Mouse (Mus musculus) heart, embryonic 10.5 days (tissue): ENCODE results near the gene Eml3. TPM values are rescaled to one million over a fixed set of nuclear protein-coding genes. Genes with fewer than 3 reads are reported as not detected.

Source experiments
- DNase-seq: peaks from one replicate; pipeline ENCODE4 v3.0.0-alpha.2; 2017; ENCODE audit warnings: low spot score
- H3K27ac ChIP-seq: fragments of 300-500 bp; sonication (generic); 2 replicates; pipeline ENCODE4 v1.5.1; 2016; ENCODE audit warnings: mild to moderate bottlenecking
- H3K27me3 ChIP-seq: fragments of 300-500 bp; sonication (generic); 2 replicates; pipeline ENCODE4 v1.6.1; 2016; ENCODE audit warnings: mild to moderate bottlenecking; ENCODE audit not compliant: poor library complexity, insufficient read depth, severe bottlenecking
- H3K36me3 ChIP-seq: fragments of 300-500 bp; sonication (generic); 2 replicates; pipeline ENCODE4 v1.6.1; 2016; ENCODE audit warnings: mild to moderate bottlenecking, moderate library complexity
- H3K4me1 ChIP-seq: fragments of 300-500 bp; sonication (generic); 2 replicates; pipeline ENCODE4 v1.6.1; 2016; ENCODE audit warnings: mild to moderate bottlenecking
- H3K4me3 ChIP-seq: fragments of 300-500 bp; sonication (generic); 2 replicates; pipeline ENCODE4 v1.5.1; 2016; ENCODE audit warnings: mild to moderate bottlenecking, moderate library complexity
- H3K9me3 ChIP-seq: fragments of 300-500 bp; sonication (generic); 2 replicates; pipeline ENCODE4 v1.6.1; 2016; ENCODE audit warnings: mild to moderate bottlenecking, moderate library complexity
- WGBS: fragments of 180-500 bp; shearing (Covaris S2); methylation state at CpG from one replicate; pipeline ENCODE4 v1.1.7; 2016; 5-methylcytosine and 5-hydroxymethylcytosine counted together
- polyA plus RNA-seq: library from polyadenylated mRNA; unstranded; fragments of >200 nt; fragmentation: Nextera tagmentation; extraction: Ambion mirVana; gene quantifications from 2 replicates; pipeline ENCODE4 v1.2.1, GENCODE M21; 2016

Gene Eml3
- polyA plus RNA-seq, 1 experiment from 2014 or later: 24.4 TPM

DNA sequence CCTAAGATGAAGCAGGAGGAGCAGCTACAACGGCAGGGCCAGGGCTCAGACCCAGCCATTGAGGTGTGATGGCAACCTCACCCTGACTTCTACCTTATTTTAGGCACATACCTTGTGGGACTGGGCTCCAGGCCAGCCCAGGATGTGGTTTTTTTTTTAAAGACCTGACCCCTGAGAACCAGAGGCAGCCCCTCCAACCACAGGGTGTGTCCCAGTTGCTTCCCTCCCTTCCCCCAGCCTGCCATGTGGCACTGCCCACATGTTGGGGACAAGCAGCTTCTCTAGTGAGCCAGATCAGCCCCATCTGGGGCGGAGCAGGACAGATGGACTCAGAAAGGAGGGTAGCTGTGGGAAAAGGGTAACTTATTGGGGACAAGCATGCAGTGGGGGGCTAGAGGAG lies 2.6 kb upstream of the Eml3 start:
- no peak for DNase-seq
- 83% methylated on average over 2 of the region's 2 CpGs for WGBS
- Histone ChIP-seq H3K27ac (no peak overlapping the region), H3K4me3 (no peak overlapping the region), H3K27me3 (no peaks in the 10 kb centered on the region), H3K9me3 (no peaks in the 10 kb centered on the region), H3K4me1 (peaks cover 19% of the 10 kb centered on the region), H3K36me3 (peaks cover 48% of the 10 kb centered on the region)

DNA sequence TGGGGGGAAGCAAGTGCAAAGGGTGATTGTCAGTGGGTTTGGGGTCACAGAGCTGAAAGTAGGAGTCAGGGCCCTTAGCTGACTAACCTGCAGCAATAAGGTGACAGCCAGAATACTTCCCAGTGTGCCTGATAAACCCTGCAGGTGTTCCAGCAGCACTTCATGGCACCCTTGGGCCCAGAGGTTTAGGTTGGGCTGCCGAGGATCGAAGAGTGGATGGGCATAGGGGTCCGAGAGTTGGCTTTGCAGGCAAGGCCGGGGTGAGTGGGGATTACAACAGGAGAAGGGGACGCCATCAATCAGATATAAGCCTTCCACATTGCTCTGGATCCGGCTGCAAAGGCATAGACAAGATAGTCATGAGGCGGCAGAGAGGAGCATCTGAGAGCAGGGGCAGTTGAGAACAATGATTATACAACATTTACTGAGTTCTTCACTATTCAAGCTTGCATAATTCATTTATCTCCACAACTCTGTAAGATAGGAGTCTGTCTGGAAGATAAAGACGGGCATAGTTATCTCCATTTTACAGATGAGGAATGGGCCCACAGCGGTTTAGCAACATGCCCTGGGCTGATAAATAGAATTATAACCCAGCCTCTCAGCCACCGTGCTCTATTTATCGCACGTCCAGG lies 1.3 kb upstream of the Eml3 start:
- Histone ChIP-seq H3K4me1 (peaks cover 18% of the 10 kb centered on the region), H3K27ac (peak overlapping the region; percentile 92; the same call in 1 of the 2 replicates), H3K27me3 (no peaks in the 10 kb centered on the region), H3K4me3 (no peak overlapping the region), H3K9me3 (no peaks in the 10 kb centered on the region), H3K36me3 (peaks cover 44% of the 10 kb centered on the region)
- no peak for DNase-seq
- WGBS: 84% methylated on average over 12 of the region's 12 CpGs

DNA sequence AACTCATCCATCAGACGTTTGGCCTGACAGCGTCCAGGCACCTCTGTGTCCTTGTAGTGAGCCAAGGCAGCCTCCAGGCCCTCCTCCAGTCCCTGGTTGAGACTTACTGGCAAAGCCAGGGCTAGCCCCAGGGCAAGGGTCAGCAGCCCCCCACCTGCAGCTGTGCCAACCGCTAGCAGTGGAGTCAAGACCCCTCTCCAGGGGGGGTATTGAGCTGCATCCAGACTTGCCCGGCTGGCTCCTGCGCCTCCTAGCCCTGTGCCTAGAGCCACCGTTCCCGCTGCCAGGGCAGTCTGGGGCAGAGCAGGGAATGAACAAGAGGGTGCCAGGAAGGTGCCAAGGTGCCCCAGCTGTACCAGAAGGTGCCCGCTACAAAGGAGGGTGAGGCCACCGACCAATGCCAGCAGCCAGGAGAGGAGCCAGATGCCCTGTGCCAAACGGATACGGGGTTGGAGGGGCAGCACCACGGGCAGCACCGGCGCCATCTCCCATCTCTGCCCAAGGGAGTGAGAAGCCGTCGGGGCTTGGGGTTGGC lies 596 bp upstream of the Eml3 start:
- peak overlapping the region; percentile 82 for H3K4me3 ChIP-seq
- no peak for DNase-seq
- H3K4me1 ChIP-seq: peaks cover 18% of the 10 kb centered on the region
- no peaks in the 10 kb centered on the region for H3K27me3 ChIP-seq
- 16% methylated on average over 16 of the region's 16 CpGs for WGBS
- peaks cover 46% of the 10 kb centered on the region for H3K36me3 ChIP-seq
- no peaks in the 10 kb centered on the region for H3K9me3 ChIP-seq
- H3K27ac ChIP-seq: peak overlapping the region; percentile 92

DNA sequence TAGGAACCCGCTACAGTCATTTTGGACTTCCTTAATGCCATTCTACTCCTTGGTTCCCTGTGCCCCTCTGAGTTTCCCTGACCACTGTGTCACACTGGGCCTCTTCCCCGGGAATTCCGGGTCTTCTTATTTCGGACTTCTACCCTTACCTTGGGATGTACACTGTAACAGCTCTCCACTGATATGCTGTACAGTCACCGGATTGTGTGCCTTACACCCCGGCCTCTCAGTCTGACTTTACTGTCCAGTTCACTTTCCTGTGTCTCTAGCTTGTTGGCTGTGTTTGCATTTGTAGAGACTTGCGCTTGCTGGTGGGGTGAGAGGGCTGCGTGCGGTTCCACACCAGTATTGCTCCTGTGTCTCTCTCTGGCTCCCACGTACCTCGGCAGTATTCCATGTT lies 765 bp downstream of the Eml3 start:
- Histone ChIP-seq H3K27me3 (no peaks in the 10 kb centered on the region), H3K9me3 (no peaks in the 10 kb centered on the region), H3K4me1 (peaks cover 18% of the 10 kb centered on the region), H3K27ac (peak overlapping the region; percentile 92), H3K4me3 (peak overlapping the region; percentile 82), H3K36me3 (peaks cover 60% of the 10 kb centered on the region)
- WGBS: 11% methylated on average over 11 of the region's 11 CpGs
- DNase-seq: no peak

DNA sequence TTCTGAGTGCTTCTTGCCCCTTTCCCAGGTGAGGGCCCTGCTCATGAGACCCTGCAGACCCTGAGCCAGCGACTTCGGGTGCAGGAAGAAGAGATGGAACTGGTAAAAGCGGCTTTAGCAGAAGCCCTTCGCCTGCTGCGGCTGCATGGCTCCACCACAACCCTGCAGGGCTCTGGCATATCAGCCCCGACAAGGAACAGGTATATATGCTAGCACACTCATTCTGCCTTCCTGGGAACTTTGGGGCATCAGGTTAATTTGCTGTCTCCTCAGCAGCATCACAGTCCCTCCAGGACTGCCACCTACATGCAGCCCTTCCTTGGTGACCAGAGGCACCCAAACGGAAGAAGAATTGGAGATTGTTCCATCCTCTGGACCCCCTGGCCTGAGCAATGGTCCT lies 1.4 kb downstream of the Eml3 start:
- WGBS: 85% methylated on average over 7 of the region's 7 CpGs
- Histone ChIP-seq H3K4me1 (peaks cover 18% of the 10 kb centered on the region), H3K27ac (peak overlapping the region; percentile 92; the same call in 1 of the 2 replicates), H3K36me3 (peaks cover 60% of the 10 kb centered on the region), H3K27me3 (no peaks in the 10 kb centered on the region), H3K4me3 (peak overlapping the region; percentile 82), H3K9me3 (no peaks in the 10 kb centered on the region)
- no peak for DNase-seq

DNA sequence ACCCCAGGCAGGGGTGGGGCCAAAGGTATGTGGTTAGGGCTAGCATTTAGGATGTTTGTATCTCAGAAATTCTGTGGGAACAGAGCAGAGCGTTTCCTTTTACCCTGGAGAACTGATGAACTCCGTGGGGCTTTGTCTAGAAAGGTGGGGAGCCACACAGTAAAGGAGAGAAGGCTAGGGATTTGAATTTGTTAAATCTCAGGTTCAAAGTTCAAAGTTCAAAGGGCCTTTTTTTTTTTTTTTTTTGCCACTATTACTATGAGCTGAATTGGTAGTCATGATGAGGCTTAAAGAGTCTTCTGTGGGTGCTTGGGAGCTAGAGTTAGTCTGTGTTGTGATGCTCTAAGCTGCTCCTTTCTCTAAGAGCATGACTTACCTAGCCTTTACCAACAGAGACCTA lies 7.4 kb downstream of the Eml3 start:
- no peak overlapping the region for H3K27ac ChIP-seq
- peaks cover 13% of the 10 kb centered on the region for H3K4me1 ChIP-seq
- DNase-seq: no peak
- H3K27me3 ChIP-seq: no peaks in the 10 kb centered on the region
- H3K36me3 ChIP-seq: peaks cover 64% of the 10 kb centered on the region
- 90% methylated on average over 2 of the region's 2 CpGs for WGBS
- H3K9me3 ChIP-seq: no peaks in the 10 kb centered on the region
- H3K4me3 ChIP-seq: no peak overlapping the region

DNA sequence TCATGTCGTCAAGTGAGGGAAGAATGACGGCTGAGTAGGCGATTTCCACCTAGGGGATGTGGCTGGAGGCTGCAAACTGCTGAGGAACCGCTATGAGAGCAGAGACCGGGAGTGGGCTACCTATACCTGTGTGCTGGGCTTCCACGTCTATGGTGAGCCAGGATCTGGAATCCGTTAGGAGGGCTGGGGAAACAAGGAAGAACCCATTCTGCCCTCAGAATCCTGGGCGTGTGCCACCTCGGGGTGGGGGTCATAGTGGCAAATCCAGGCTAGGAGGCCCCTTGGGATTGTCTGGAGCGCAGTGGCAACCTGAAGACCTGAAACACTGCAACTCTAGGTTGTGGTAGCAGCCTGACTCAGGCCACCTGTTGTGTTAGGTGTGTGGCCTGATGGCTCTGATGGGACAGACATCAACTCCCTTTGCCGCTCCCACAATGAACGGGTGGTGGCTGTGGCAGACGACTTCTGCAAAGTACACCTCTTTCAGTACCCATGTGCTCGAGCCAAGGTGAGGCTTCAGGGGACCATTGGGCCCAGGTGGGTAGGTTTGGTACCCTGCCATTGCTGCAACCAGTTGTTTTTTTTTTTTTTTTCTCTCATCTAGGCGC lies 11.3 kb downstream of the Eml3 start:
- no peak overlapping the region for H3K4me3 ChIP-seq
- WGBS: 85% methylated on average over 15 of the region's 15 CpGs
- peaks cover 54% of the 10 kb centered on the region for H3K36me3 ChIP-seq
- H3K4me1 ChIP-seq: peaks cover 26% of the 10 kb centered on the region
- no peaks in the 10 kb centered on the region for H3K27me3 ChIP-seq
- H3K9me3 ChIP-seq: no peaks in the 10 kb centered on the region
- DNase-seq: peak; percentile 73
- H3K27ac ChIP-seq: no peak overlapping the region

DNA sequence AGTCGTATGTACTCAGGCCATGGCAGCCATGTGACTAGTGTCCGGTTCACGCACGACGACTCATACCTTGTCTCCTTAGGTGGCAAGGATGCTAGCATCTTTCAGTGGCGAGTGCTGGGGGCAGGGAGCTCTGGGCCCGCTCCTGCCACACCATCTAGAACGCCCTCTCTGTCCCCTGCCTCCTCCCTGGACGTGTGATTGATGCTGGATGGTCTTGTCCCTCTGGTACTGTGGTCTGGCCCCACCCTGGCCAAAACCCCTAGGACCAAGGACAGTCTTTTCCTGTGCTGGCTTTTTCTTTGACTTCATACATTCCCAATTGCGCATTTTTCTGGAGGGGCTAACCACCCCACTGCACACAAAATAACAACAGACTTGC lies 11.8 kb downstream of the Eml3 start:
- Histone ChIP-seq H3K4me1 (peaks cover 26% of the 10 kb centered on the region), H3K27me3 (no peaks in the 10 kb centered on the region), H3K36me3 (peaks cover 54% of the 10 kb centered on the region), H3K27ac (peak overlapping the region; percentile 99), H3K4me3 (peak overlapping the region; percentile 98), H3K9me3 (no peaks in the 10 kb centered on the region)
- WGBS: 41% methylated on average over 10 of the region's 10 CpGs
- peak; percentile 76 for DNase-seq

DNA sequence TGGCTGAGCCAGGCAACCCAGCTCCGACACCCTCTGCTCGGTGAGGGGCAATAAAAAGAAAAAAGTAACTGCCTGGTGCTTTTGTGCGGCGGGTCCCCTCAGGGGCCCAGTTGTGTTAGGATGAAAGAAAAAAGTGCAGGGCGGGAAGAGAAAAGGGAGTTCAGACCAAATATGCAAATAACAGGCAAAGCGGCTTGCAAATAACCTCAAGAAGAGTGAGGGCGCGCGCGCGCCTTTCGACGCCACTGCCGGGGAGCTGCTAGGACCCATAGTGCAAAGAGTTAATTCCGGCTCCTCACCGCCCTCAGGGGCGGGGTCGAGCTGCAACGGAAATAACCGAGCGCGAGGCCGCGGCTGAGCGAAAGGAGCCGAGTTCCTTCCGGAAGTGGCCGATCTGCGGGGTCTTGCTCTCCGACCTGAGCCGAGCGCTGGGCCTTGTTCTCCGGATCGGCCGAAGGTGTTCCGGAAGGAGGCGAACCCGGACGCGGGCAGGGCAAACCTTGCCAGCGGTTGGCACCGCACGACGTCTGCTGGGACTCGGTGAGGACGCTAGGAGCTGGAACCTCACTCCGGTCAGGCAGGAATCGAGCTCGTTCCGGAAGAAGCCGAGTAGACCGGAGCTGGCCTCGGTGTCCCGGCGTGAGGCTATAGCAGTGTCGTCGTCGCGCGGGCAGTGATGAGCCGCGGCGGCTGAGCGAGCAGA lies 12.3 kb downstream of the Eml3 start, which contains the start of gene Mta2:
Gene Mta2, plus strand, starts transcription at position 361 of the 703 bp plus-strand sequence.
- WGBS: under 1% methylated on average over 64 of the region's 64 CpGs
- peak within 1 kb of the TSS; percentile 98 for H3K4me3 ChIP-seq
- H3K9me3 ChIP-seq: no peaks in the 10 kb centered on the region
- H3K4me1 ChIP-seq: peaks cover 26% of the 10 kb centered on the region
- peaks cover 54% of the 10 kb centered on the region for H3K36me3 ChIP-seq
- DNase-seq: peak; percentile 99
- H3K27ac ChIP-seq: peak within 1 kb of the TSS; percentile 99
- no peaks in the 10 kb centered on the region for H3K27me3 ChIP-seq

DNA sequence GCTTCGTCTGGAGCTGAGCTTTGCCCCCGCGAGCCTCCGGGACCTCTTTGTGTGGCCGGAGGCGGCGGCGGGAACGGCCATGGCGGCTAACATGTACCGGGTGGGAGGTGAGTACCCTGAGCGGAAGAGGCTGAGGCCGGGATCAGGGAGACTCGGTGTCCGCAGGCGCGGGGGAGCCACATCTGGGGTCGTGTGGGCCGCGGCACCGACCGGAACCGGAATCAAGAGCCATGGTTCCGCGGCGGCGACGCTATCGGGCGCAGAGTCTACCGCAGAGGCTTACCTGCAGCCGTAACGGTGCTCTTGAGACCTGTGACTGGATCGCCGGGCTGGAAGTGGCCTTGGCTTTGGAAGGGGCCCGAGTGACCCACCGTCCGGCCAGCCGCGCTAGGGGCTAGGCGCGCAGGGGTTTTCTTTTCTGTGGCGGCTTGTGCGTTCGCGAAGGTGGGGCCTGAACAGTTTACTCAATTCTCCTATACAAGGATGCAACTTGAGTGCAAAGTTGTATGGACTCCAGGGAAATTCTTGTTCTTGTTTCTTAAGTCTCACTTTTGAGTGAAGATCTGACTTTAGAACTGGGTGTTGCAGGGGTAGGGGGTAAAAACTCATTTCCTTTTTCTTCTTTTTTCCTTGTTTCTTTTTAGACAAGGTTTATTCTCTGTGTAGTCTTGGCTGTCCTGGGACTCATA lies 13.1 kb downstream of the Eml3 start:
- Histone ChIP-seq H3K9me3 (no peaks in the 10 kb centered on the region), H3K27ac (peak overlapping the region; percentile 99), H3K4me1 (peaks cover 26% of the 10 kb centered on the region), H3K36me3 (peaks cover 53% of the 10 kb centered on the region), H3K27me3 (no peaks in the 10 kb centered on the region), H3K4me3 (peak overlapping the region; percentile 98)
- under 1% methylated on average over 46 of the region's 46 CpGs for WGBS
- DNase-seq: no peak

DNA sequence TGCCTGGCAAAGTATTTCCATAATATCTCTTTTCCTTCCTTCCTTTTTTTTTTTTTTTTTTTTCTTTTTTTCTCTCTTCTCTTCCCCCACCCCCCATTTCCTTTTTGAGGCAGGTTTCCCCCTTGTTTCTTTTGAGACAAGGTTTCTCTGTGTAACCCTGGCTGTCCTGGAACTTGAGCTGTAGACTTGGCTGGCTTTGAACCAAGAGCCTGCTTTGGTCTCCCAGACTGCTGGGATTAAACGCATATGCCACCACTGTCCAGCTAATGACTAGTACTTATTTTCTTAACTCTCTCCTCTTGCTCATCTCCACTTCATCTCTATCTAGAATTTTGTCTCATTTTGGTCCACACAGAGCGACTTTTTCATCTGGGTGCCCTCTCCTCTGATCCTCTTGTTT lies 13.7 kb downstream of the Eml3 start:
- WGBS: 66% methylated on average over 2 of the region's 2 CpGs
- peak overlapping the region; percentile 98 for H3K4me3 ChIP-seq
- no peak for DNase-seq
- H3K4me1 ChIP-seq: peaks cover 26% of the 10 kb centered on the region
- peak overlapping the region; percentile 99; the same call in 1 of the 2 replicates for H3K27ac ChIP-seq
- no peaks in the 10 kb centered on the region for H3K9me3 ChIP-seq
- peaks cover 54% of the 10 kb centered on the region for H3K36me3 ChIP-seq
- H3K27me3 ChIP-seq: no peaks in the 10 kb centered on the region

DNA sequence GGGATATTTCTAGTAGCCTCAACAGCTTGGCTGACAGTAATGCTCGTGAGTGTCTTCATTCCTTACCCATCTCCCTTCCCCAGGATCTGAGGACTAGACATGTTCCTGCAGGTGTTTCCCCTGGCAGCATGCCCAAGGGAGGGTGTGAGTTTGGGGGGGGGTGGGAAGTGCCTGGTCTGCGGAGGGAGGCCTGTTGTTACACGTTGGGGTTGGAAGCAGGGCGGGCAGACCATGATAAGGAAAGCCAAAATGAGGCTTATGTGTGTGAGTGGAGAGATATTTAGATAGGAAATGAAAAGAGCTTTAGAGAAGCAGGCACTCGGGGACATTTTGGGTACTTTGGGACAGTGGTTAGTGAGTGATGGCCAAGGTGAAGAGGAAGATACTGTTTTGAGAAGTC lies 14.7 kb downstream of the Eml3 start:
- H3K9me3 ChIP-seq: no peaks in the 10 kb centered on the region
- no peaks in the 10 kb centered on the region for H3K27me3 ChIP-seq
- WGBS: 57% methylated on average over 5 of the region's 5 CpGs
- peak overlapping the region; percentile 62 for H3K27ac ChIP-seq
- peaks cover 56% of the 10 kb centered on the region for H3K36me3 ChIP-seq
- peak overlapping the region; percentile 98 for H3K4me3 ChIP-seq
- H3K4me1 ChIP-seq: peaks cover 26% of the 10 kb centered on the region
- DNase-seq: no peak
